Mouse (Mus musculus) embryonic fibroblast, embryonic 13.5 days (primary cell): ENCODE data around the gene 4931428F04Rik.

ENCODE experiments used
- CTCF ChIP-seq: IDR thresholded peaks from 2 replicates; pipeline ENCODE4 v1.5.1; 2011; ENCODE audit warnings: mild to moderate bottlenecking, control low read depth, low read length, moderate library complexity, borderline replicate concordance; ENCODE audit not compliant: insufficient read depth
- POLR2A ChIP-seq: IDR thresholded peaks from 2 replicates; pipeline ENCODE4 v1.6.1; 2011; ENCODE audit warnings: low read depth, mild to moderate bottlenecking, control low read depth, low read length, moderate library complexity

- TF ChIP-seq POLR2A (no peak), CTCF (peak; percentile 91)
Observed at GRCm38 (mm10) chr8:105290554-105291314, 1.1 kb upstream of the 4931428F04Rik start.
